Mouse (Mus musculus): ENCODE results near the gene Myzap.

- TF ChIP-seq CTCF (IDR thresholded peaks at IDR 0.05; ENCODE audit: low read depth, low read length) (no peak), POLR2A (IDR thresholded peaks at IDR 0.05; ENCODE audit: borderline replicate concordance, low read depth, low read length) (no peak)
Measured at GRCm38 (mm10) chr9:71568323-71568942, 23.7 kb downstream of the Myzap start.

All from bone marrow macrophage, adult 2 months (primary cell).